Mouse (Mus musculus): ENCODE data around the gene Slc34a2.

GRCm38 (mm10) chr5:53074553-53074952 is 36.7 kb downstream of the Slc34a2 start:
- TF ChIP-seq POLR2A (IDR thresholded peaks at IDR 0.05; ENCODE audit: low read depth, low read length) (no peak), CTCF (IDR thresholded peaks at IDR 0.05; ENCODE audit: extremely low read depth, insufficient read length, insufficient replicate concordance, low read depth, low read length) (no peak)
